ENCODE assay signal across 13 mouse cellular contexts in genomic region chrX:11739565-11739964, GRCm38 (mm10).
DNase-seq lines count a peak whose midpoint lies in the region; ATAC-seq lines count a peak whose summit lies in the region.
"Had no signal": no experiment of that assay in that cellular context is flagged by ENCODE, and none has a peak within 500 bp of the region (broad histone marks: within the 10 kb centered on the region; RNA-seq: fewer than 3 reads in every experiment).

No protein-coding gene starts in this region.

- H3K27ac ChIP-seq in liver, embryonic 12.5 days: no peak overlapping the region
- peak overlapping the region; percentile 44 for H3K27ac ChIP-seq in embryonic facial prominence, embryonic 10.5 days (replicated peaks)
- peak overlapping the region; percentile 33; the same call in 1 of the 2 replicates for H3K27ac ChIP-seq in limb, embryonic 13.5 days
- H3K27ac ChIP-seq: hindbrain, embryonic 15.5 days; liver, embryonic 15.5 days had no signal

- peaks cover 4% of the 10 kb centered on the region; the same call in 1 of the 2 replicates for H3K4me1 ChIP-seq in liver, embryonic 12.5 days
- H3K4me1 ChIP-seq in embryonic facial prominence, embryonic 10.5 days: peaks cover 27% of the 10 kb centered on the region
- H3K4me1 ChIP-seq in limb, embryonic 13.5 days: peaks cover 26% of the 10 kb centered on the region
- H3K4me1 ChIP-seq: liver, embryonic 15.5 days had no signal

- no peaks in the 10 kb centered on the region for H3K9me3 ChIP-seq in liver, embryonic 12.5 days (replicated peaks)
- no peaks in the 10 kb centered on the region for H3K9me3 ChIP-seq in embryonic facial prominence, embryonic 10.5 days
- no peaks in the 10 kb centered on the region for H3K9me3 ChIP-seq in limb, embryonic 13.5 days
- H3K9me3 ChIP-seq: hindbrain, embryonic 15.5 days; liver, embryonic 15.5 days had no signal

- H3K4me2 ChIP-seq in liver, embryonic 12.5 days: no peak overlapping the region
- H3K4me2 ChIP-seq in limb, embryonic 13.5 days (replicated peaks): no peak overlapping the region
- H3K4me2 ChIP-seq: hindbrain, embryonic 15.5 days; liver, embryonic 15.5 days had no signal

- no peak overlapping the region for H3K9ac ChIP-seq in liver, embryonic 12.5 days
- no peak overlapping the region for H3K9ac ChIP-seq in limb, embryonic 13.5 days
- H3K9ac ChIP-seq: hindbrain, embryonic 15.5 days; liver, embryonic 15.5 days had no signal

- whole genome bisulfite sequencing in liver, embryonic 12.5 days (ENCODE audit: insufficient replicate concordance): 54% methylated on average over 7 of the region's 7 CpGs
- WGBS in embryonic facial prominence, embryonic 10.5 days: 39% methylated on average over 7 of the region's 7 CpGs
- 38% methylated on average over 7 of the region's 7 CpGs for WGBS in limb, embryonic 13.5 days

- DNase-seq in heart, adult 11 months: peak; percentile 95
- no peak for DNase-seq in heart, adult 8-10 months (ENCODE audit: low spot score)
- peak; percentile 3 for DNase-seq in liver
- peak; percentile 51 for DNase-seq in embryonic facial prominence, embryonic 10.5 days (ENCODE audit: low spot score)
- no peak for DNase-seq in frontal cortex, postnatal 25 days (ENCODE audit: low spot score in 2 of 2)
- DNase-seq: cerebellum, postnatal 10 days; thymus, adult 2 months had no signal

- no peak overlapping the region for H3K4me3 ChIP-seq in liver, embryonic 12.5 days
- no peak overlapping the region for H3K4me3 ChIP-seq in embryonic facial prominence, embryonic 10.5 days
- H3K4me3 ChIP-seq in limb, embryonic 13.5 days: no peak overlapping the region
- H3K4me3 ChIP-seq: hindbrain, embryonic 15.5 days; liver, embryonic 15.5 days had no signal

- ATAC-seq in liver, embryonic 12.5 days: no peak
- ATAC-seq in limb, embryonic 13.5 days (ENCODE audit: low FRiP score, low read depth): peak; percentile 69
- ATAC-seq in megakaryocyte, adult 5-6 weeks (ENCODE audit: poor library complexity, severe bottlenecking): no peak
- ATAC-seq: midbrain, embryonic 16.5 days had no signal

- no peaks in the 10 kb centered on the region for H3K36me3 ChIP-seq in liver, embryonic 12.5 days
- H3K36me3 ChIP-seq in embryonic facial prominence, embryonic 10.5 days (replicated peaks): no peaks in the 10 kb centered on the region
- H3K36me3 ChIP-seq in limb, embryonic 13.5 days: no peaks in the 10 kb centered on the region
- H3K36me3 ChIP-seq: hindbrain, embryonic 15.5 days; liver, embryonic 15.5 days had no signal

- peaks cover 25% of the 10 kb centered on the region for H3K27me3 ChIP-seq in liver, embryonic 12.5 days (replicated peaks)
- peaks cover 86% of the 10 kb centered on the region for H3K27me3 ChIP-seq in embryonic facial prominence, embryonic 10.5 days (replicated peaks; ENCODE audit: low read depth, poor library complexity, severe bottlenecking)
- peaks cover 40% of the 10 kb centered on the region; the same call in 1 of the 2 replicates for H3K27me3 ChIP-seq in limb, embryonic 13.5 days
- H3K27me3 ChIP-seq: liver, embryonic 15.5 days had no signal

Comparison
In these comparisons a context has a peak if more than half of its experiments do, and no peak if none do; other contexts are left out.
1. DNase-seq: peak in heart, adult 11 months (single experiment), liver (single experiment) and embryonic facial prominence, embryonic 10.5 days (single experiment); none in heart, adult 8-10 months (single experiment) and frontal cortex, postnatal 25 days (0 of 2).